Mouse (Mus musculus): ENCODE data around the gene Slc17a4. TPM values are rescaled to one million over a fixed set of nuclear protein-coding genes. Genes with fewer than 3 reads are reported as not detected.

Gene Slc17a4
- polyA plus RNA-seq, 1 experiment from 2014 or later, result not detected

- WGBS, result 88% methylated on average over 9 of the region's 9 CpGs
- H3K27ac ChIP-seq, result no peak overlapping the region
- no peak overlapping the region for H3K4me3 ChIP-seq
- no peaks in the 10 kb centered on the region for H3K9me3 ChIP-seq (replicated peaks)
- no peak for ATAC-seq (replicated peaks; ENCODE audit: insufficient number of reproducible peaks, insufficient read depth, low FRiP score, low read depth)
- peaks cover 2% of the 10 kb centered on the region; the same call in 1 of the 2 replicates for H3K27me3 ChIP-seq
- H3K4me1 ChIP-seq (replicated peaks), result 0 out of 2 replicates have a peak, but pooled peaks cover 6% of the 10 kb centered on the region
- no peak overlapping the region for H3K4me2 ChIP-seq
- no peaks in the 10 kb centered on the region for H3K36me3 ChIP-seq
- H3K9ac ChIP-seq, result no peak overlapping the region
Observed at GRCm38 (mm10) chr13:23930461-23930860, 15.7 kb upstream of the Slc17a4 start.

- no peak overlapping the region for H3K27ac ChIP-seq
- no peak overlapping the region for H3K9ac ChIP-seq
- peak overlapping the region; percentile 26; the same call in 1 of the 2 replicates for H3K4me2 ChIP-seq
- H3K36me3 ChIP-seq, result no peaks in the 10 kb centered on the region
- ATAC-seq (replicated peaks; ENCODE audit: insufficient number of reproducible peaks, insufficient read depth, low FRiP score, low read depth), result no peak
- H3K4me3 ChIP-seq, result no peak overlapping the region
- 0 out of 2 replicates have a peak, but pooled peaks cover 6% of the 10 kb centered on the region for H3K4me1 ChIP-seq (replicated peaks)
- peaks cover 2% of the 10 kb centered on the region; the same call in 1 of the 2 replicates for H3K27me3 ChIP-seq
- H3K9me3 ChIP-seq (replicated peaks), result no peaks in the 10 kb centered on the region
- WGBS, result 29% methylated on average over 3 of the region's 3 CpGs
Observed at GRCm38 (mm10) chr13:23928637-23929036, 13.8 kb upstream of the Slc17a4 start.

- no peak overlapping the region for H3K27ac ChIP-seq
- no peak overlapping the region for H3K4me3 ChIP-seq
- H3K9me3 ChIP-seq (replicated peaks), result no peaks in the 10 kb centered on the region
- WGBS, result 69% methylated on average over 2 of the region's 2 CpGs
- H3K4me2 ChIP-seq, result no peak overlapping the region
- H3K4me1 ChIP-seq (replicated peaks), result 0 out of 2 replicates have a peak, but pooled peaks cover 6% of the 10 kb centered on the region
- H3K36me3 ChIP-seq, result no peaks in the 10 kb centered on the region
- no peak overlapping the region for H3K9ac ChIP-seq
- ATAC-seq (replicated peaks; ENCODE audit: insufficient number of reproducible peaks, insufficient read depth, low FRiP score, low read depth), result no peak
- no peaks in the 10 kb centered on the region for H3K27me3 ChIP-seq
Observed at GRCm38 (mm10) chr13:23925792-23926191, 11.0 kb upstream of the Slc17a4 start.

GRCm38 (mm10) chr13:23917674-23918073 is 2.9 kb upstream of the Slc17a4 start:
- H3K27ac ChIP-seq, result no peak overlapping the region
- ATAC-seq (replicated peaks; ENCODE audit: insufficient number of reproducible peaks, insufficient read depth, low FRiP score, low read depth), result no peak
- no peak overlapping the region for H3K9ac ChIP-seq
- no peaks in the 10 kb centered on the region for H3K9me3 ChIP-seq (replicated peaks)
- no peak overlapping the region for H3K4me3 ChIP-seq
- H3K4me1 ChIP-seq (replicated peaks), result peaks cover 35% of the 10 kb centered on the region
- no peaks in the 10 kb centered on the region for H3K36me3 ChIP-seq
- 60% methylated on average over 4 of the region's 4 CpGs for WGBS
- no peaks in the 10 kb centered on the region for H3K27me3 ChIP-seq
- H3K4me2 ChIP-seq, result no peak overlapping the region

GRCm38 (mm10) chr13:23916132-23916531 is 1.3 kb upstream of the Slc17a4 start:
- Histone ChIP-seq H3K36me3 (no peaks in the 10 kb centered on the region), H3K27ac (peak overlapping the region; percentile 45), H3K4me1 (replicated peaks) (peaks cover 35% of the 10 kb centered on the region), H3K9me3 (replicated peaks) (no peaks in the 10 kb centered on the region), H3K4me2 (peak overlapping the region; percentile 10; the same call in 1 of the 2 replicates), H3K4me3 (no peak overlapping the region), H3K27me3 (no peaks in the 10 kb centered on the region), H3K9ac (no peak overlapping the region)
- ATAC-seq (replicated peaks; ENCODE audit: insufficient number of reproducible peaks, insufficient read depth, low FRiP score, low read depth), result no peak; the same call in 1 of the 2 replicates
- WGBS, result 32% methylated on average over 1 of the region's 1 CpGs

GRCm38 (mm10) chr13:23913791-23914306 is 960 bp downstream of the Slc17a4 start:
- Histone ChIP-seq H3K27me3 (no peaks in the 10 kb centered on the region), H3K27ac (peak overlapping the region; percentile 56), H3K36me3 (no peaks in the 10 kb centered on the region), H3K9me3 (replicated peaks) (no peaks in the 10 kb centered on the region), H3K9ac (no peak overlapping the region), H3K4me1 (replicated peaks) (peaks cover 35% of the 10 kb centered on the region), H3K4me2 (no peak overlapping the region), H3K4me3 (no peak overlapping the region)
- ATAC-seq (replicated peaks; ENCODE audit: insufficient number of reproducible peaks, insufficient read depth, low FRiP score, low read depth), result peak; percentile 84
- 16% methylated on average over 6 of the region's 6 CpGs for WGBS

- WGBS, result 82% methylated on average over 5 of the region's 5 CpGs
- Histone ChIP-seq H3K27me3 (no peaks in the 10 kb centered on the region), H3K4me3 (no peak overlapping the region), H3K36me3 (no peaks in the 10 kb centered on the region), H3K4me2 (no peak overlapping the region), H3K9me3 (replicated peaks) (no peaks in the 10 kb centered on the region), H3K4me1 (replicated peaks) (peaks cover 31% of the 10 kb centered on the region), H3K27ac (no peak overlapping the region), H3K9ac (no peak overlapping the region)
- ATAC-seq (replicated peaks; ENCODE audit: insufficient number of reproducible peaks, insufficient read depth, low FRiP score, low read depth), result no peak
Observed at GRCm38 (mm10) chr13:23911335-23911734, 3.5 kb downstream of the Slc17a4 start.

- H3K4me2 ChIP-seq, result no peak overlapping the region
- H3K4me3 ChIP-seq, result no peak overlapping the region
- ATAC-seq (replicated peaks; ENCODE audit: insufficient number of reproducible peaks, insufficient read depth, low FRiP score, low read depth), result no peak
- no peak overlapping the region for H3K9ac ChIP-seq
- peaks cover 18% of the 10 kb centered on the region for H3K4me1 ChIP-seq (replicated peaks)
- H3K36me3 ChIP-seq, result no peaks in the 10 kb centered on the region
- no peaks in the 10 kb centered on the region for H3K9me3 ChIP-seq (replicated peaks)
- H3K27me3 ChIP-seq, result no peaks in the 10 kb centered on the region
- no peak overlapping the region for H3K27ac ChIP-seq
- 75% methylated on average over 5 of the region's 5 CpGs for WGBS
Observed at GRCm38 (mm10) chr13:23910121-23910520, 4.7 kb downstream of the Slc17a4 start.

- Histone ChIP-seq H3K9me3 (replicated peaks) (no peaks in the 10 kb centered on the region), H3K9ac (no peak overlapping the region), H3K4me2 (no peak overlapping the region), H3K36me3 (no peaks in the 10 kb centered on the region), H3K4me1 (replicated peaks) (no peaks in the 10 kb centered on the region), H3K27me3 (no peaks in the 10 kb centered on the region), H3K4me3 (no peak overlapping the region), H3K27ac (no peak overlapping the region)
- 86% methylated on average over 5 of the region's 5 CpGs for WGBS
- ATAC-seq (replicated peaks; ENCODE audit: insufficient number of reproducible peaks, insufficient read depth, low FRiP score, low read depth), result no peak
Observed at GRCm38 (mm10) chr13:23906906-23907305, 7.9 kb downstream of the Slc17a4 start.

GRCm38 (mm10) chr13:23898242-23898641 is 16.6 kb downstream of the Slc17a4 start:
- Histone ChIP-seq H3K27me3 (0 out of 2 replicates have a peak, but pooled peaks cover 4% of the 10 kb centered on the region), H3K9me3 (replicated peaks) (no peaks in the 10 kb centered on the region), H3K4me1 (replicated peaks) (no peaks in the 10 kb centered on the region), H3K4me3 (no peak overlapping the region), H3K9ac (no peak overlapping the region), H3K27ac (no peak overlapping the region), H3K36me3 (no peaks in the 10 kb centered on the region), H3K4me2 (no peak overlapping the region)
- WGBS, result 29% methylated on average over 6 of the region's 6 CpGs
- no peak for ATAC-seq (replicated peaks; ENCODE audit: insufficient number of reproducible peaks, insufficient read depth, low FRiP score, low read depth)

- no peak overlapping the region for H3K4me2 ChIP-seq
- no peak overlapping the region for H3K9ac ChIP-seq
- H3K4me1 ChIP-seq (replicated peaks), result no peaks in the 10 kb centered on the region
- no peaks in the 10 kb centered on the region for H3K9me3 ChIP-seq (replicated peaks)
- no peak overlapping the region for H3K27ac ChIP-seq
- 0 out of 2 replicates have a peak, but pooled peaks cover 4% of the 10 kb centered on the region for H3K27me3 ChIP-seq
- no peak overlapping the region for H3K4me3 ChIP-seq
- WGBS, result 61% methylated on average over 4 of the region's 4 CpGs
- no peak for ATAC-seq (replicated peaks; ENCODE audit: insufficient number of reproducible peaks, insufficient read depth, low FRiP score, low read depth)
- H3K36me3 ChIP-seq, result no peaks in the 10 kb centered on the region
Observed at GRCm38 (mm10) chr13:23893269-23893593, 21.6 kb downstream of the Slc17a4 start.

GRCm38 (mm10) chr13:23892592-23893268 is 22.1 kb downstream of the Slc17a4 start:
- H3K36me3 ChIP-seq, result no peaks in the 10 kb centered on the region
- 0 out of 2 replicates have a peak, but pooled peaks cover 4% of the 10 kb centered on the region for H3K27me3 ChIP-seq
- H3K4me2 ChIP-seq, result no peak overlapping the region
- no peak overlapping the region for H3K4me3 ChIP-seq
- H3K9ac ChIP-seq, result no peak overlapping the region
- WGBS, result 31% methylated on average over 9 of the region's 9 CpGs
- no peaks in the 10 kb centered on the region for H3K9me3 ChIP-seq (replicated peaks)
- no peak overlapping the region for H3K27ac ChIP-seq
- H3K4me1 ChIP-seq (replicated peaks), result no peaks in the 10 kb centered on the region
- ATAC-seq (replicated peaks; ENCODE audit: insufficient number of reproducible peaks, insufficient read depth, low FRiP score, low read depth), result no peak

Data from heart, embryonic 15.5 days (tissue).